Mouse (Mus musculus) adrenal gland, adult 8-10 months (tissue): ENCODE data around the gene Tmem217. TPM values are rescaled to one million over a fixed set of nuclear protein-coding genes. Genes with fewer than 3 reads are reported as not detected.
A peak's percentile ranks its signal among the peaks of the same experiment; 100 is the strongest.
"Not testable (repeated sequence)": the region's sequence is repeated elsewhere in the genome, so short reads cannot be mapped to it uniquely, and the experiment has no call there.

Source experiments
- DNase-seq: peaks from one replicate; pipeline ENCODE4 v3.0.0; 2022
- total RNA-seq, 4 experiments: library from RNA; stranded (reverse); gene quantifications; 2 replicates each; pipeline ENCODE4 v1.2.4; 2022

Gene Tmem217
- total RNA-seq, 4 experiments from 2014 or later = 0.26 TPM; not detected in 3

DNA sequence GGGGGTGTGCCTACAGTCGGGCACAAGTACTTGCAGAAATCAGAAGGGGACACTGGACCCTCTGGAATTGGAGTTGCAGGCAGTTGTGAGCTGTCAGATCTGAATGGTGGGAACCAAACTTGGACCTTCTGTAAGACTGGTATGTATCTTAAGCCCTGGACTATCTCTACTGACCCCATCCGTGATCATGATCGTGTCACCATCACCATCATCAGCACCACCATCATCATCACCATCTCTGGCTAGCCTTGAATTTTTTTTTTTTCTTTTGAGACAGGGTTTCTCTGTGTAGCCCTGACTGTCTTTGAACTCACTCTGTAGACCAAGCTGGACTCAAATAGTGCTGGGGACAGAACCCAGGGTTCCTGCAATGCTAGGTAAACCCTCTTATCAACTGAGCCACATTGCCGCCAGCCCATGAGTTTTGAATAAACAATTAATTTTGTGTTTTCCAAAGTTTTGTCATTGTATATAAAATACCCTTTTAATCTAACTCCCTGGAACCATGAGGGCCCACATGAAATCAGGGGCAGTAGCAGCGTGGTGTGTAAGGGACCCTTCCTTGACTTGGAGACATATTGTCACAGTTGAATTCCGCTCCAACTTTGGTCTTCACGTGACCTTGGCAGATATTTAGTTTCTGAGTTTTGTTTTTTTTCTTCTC, 50.0 kb downstream of the Tmem217 start:
- no peak for DNase-seq

GRCm38 (mm10) chr17:29500802-29501469, 51.2 kb downstream of the Tmem217 start:
- DNase-seq = no peak

GRCm38 (mm10) chr17:29500243-29500740, 51.9 kb downstream of the Tmem217 start:
- DNase-seq = no peak

DNA sequence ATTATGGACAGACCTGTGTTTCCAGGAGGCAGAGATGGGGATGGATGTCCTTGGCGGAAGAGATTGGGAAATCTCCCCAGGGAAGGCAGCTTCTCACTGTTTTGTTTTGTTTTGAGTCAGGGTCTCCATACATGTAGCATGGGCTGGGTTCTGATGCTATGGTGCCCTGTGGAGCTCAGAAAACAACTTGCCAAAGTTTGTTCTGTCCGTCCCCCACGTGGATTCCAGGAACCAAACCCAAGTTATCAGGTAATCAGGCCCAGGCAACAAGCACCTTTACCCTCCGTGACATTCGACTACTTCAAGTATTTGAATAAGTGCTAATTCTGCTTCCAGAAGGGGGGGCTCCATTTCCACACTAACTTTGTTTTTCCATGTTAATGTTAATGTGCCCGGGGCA, 52.7 kb downstream of the Tmem217 start:
- DNase-seq = no peak

DNA sequence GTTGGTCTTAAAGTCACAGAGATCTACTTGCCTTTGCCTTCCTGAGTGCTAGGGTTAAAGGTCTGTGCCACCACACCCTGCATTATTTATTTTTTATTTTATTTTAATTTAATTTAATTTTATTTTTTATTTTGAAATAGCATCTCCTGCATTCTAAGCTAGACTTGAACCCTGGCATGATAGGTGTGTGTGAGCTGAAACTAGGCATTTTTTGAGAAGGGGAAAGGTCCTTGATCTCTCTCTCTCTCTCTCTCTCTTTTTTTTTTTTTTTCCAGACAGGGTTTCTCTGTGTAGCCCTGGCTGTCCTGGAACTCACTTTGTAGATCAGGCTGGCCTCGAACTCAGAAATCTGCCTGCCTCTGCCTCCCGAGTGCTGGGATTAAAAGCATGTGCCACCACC, 53.2 kb downstream of the Tmem217 start:
- DNase-seq = not testable (repeated sequence)

- no peak for DNase-seq
These were observed 54.2 kb downstream of the Tmem217 start for GRCm38 (mm10) chr17:29498028-29498427.

DNA sequence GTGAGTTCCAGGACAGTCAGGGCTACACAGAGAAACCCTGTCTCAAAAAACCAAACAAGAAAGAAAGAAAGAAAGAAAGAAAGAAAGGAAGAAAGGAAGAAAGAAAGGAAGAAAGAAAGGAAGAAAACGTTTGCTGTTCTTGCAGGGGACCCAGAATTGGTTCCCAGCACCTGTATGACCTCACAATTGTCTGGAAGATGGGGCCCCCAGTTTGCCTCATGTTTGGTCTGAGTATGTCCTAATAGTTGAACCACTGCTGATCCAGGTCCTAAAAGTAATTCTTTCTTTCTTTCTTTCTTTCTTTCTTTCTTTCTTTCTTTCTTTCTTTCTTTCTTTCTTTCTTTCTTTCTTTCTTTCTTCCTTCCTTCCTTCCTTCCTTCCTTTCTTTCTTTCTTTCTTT, 54.7 kb downstream of the Tmem217 start:
- DNase-seq = not testable (repeated sequence)

GRCm38 (mm10) chr17:29497071-29497354, 55.2 kb downstream of the Tmem217 start:
- DNase-seq = no peak

DNA sequence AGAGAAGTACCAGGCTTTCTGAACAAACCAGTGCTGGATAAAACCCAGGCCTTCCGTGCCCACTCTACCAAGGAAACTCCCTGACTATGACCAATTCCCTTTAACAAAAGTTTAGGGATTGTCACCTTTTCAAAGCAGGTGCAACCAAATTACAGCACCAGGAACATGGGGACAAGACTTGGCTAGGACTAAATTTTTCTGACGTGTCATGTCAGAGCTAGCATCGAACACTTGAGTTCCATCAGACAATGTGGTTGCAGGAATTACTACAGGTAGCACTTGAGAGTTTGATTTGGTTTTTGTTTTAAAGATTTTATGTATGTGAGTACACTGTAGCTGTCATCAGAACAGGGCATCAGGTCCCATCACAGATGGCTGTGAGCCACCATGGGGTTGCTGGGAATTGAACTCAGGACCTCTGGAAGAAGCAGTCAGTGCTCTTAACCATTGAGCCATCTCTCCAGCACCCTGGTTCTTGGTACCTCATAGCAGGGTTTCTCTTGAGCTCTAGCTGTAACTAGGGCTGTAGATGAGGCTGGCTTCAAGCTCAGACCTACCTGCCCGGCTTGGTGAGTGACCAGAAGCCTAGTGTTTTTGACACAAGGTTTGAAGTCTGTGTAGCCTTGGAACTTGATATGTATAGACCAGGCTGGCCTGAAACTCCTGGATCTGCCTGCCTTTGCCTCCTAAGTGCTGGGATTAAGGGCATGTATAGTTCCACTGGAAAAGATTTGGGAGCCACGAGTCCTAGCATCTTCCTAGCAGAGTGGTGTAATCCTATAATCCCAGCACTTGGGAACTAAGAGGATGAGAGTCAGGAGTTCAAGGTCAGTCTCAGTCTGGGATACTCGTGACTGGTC, 55.7 kb downstream of the Tmem217 start:
- DNase-seq = no peak

DNA sequence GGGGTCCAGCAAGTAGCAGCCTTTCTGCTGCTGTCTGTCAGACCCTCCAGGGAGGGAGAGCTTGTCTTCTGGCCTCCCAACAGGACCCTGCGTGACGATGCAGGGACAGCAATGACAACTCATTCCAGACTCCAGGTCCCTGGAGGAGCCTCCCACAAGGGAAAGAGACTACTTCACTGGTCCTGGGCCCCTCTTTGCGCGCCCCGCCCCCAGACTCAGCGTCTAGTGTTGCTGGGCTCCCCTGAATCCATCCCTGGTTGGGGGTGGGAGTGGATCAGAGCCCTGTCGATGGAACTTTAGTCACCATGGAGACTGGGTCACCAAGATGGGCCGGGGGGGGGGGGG, 57.5 kb downstream of the Tmem217 start:
- DNase-seq = no peak

- DNase-seq = no peak
These were observed 58.0 kb downstream of the Tmem217 start for GRCm38 (mm10) chr17:29494062-29494731.

DNA sequence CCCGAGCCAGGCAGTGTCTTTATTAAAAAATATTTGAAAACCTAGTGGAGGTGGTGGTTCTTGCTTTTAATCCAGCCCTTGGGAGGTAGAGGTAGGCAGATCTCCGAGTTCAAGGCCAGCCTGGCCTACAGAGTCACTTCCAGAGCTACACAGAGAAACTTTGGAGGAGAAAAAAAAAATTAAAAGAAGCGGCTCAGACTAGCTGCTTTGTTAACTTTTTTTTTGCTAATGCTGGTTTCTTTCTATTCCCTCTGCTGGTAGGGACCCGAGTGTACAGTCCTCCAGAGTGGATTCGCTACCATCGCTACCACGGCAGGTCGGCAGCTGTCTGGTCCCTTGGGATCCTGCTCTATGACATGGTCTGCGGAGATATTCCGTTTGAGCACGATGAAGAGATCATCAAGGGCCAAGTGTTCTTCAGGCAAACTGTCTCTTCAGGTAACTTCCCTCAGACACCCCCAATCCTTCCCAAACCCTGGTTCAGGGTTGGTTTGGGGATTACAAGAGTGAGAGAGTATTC, 58.7 kb downstream of the Tmem217 start:
- no peak for DNase-seq

DNA sequence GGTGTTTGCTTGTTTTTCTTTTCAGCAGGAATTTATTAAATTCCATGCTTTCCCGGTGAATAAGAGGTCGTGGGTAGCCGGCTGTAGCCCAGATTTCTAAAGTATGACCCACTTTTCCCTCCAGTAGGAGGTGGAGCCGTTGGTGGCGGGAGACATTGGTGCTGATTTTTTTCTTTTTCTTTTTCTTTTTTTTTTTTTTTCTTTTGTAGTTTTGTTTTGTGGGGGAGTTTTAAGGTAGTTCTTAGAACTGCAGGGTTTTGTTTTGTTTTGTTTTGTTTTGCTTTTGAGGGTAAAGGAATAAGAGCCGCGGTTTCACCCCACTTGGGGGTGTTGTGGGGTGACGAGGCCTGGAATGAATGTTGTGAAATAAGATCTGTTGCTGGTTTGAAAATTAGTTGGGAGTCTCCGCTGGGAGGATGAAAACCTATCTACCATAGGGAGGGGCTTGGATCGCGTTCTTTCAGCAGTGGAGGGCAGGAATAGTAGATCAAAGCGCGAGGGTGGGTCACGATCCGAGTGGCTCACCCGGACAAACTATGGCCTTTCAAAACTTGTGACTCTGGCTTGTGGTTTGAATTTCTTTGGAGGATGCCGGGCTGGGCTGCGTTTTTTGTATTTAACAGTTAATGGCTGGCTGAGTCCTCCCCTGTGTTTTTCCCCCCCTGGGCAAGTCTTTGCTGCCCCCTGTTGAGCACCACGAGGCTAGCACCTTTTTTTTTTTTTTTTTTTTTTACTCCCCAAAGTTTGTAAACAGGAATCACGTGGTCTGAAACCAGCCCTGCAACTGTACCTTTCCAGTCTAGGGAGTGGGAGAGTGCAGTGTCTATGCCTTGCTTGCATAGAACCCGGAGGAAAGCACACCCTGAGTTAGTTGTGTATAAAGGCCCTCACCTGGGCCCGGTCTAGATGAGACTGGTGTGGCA, 59.7 kb downstream of the Tmem217 start:
- peak; percentile 58 for DNase-seq

DNA sequence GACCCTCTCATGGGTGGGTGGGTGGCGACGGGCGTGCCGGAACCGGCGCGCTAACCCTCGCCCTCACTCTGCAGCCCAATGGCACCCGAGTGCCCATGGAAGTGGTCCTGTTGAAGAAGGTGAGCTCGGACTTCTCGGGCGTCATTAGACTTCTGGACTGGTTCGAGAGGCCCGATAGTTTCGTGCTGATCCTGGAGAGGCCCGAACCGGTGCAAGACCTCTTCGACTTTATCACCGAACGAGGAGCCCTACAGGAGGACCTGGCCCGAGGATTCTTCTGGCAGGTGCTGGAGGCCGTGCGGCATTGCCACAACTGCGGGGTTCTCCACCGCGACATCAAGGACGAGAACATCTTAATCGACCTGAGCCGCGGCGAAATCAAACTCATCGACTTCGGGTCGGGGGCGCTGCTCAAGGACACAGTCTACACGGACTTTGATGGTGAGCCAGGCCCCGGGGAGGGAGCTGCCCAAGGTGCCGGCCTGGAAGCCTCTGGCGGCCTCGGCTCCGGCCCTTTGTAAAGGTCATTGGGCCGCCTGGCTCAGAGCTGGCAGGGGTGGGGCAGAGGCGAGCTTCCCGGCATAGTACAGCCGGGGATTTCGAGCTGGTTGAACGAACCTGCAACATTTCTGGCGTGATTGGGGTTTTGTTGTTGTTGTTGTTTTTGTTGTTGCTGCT, 60.5 kb downstream of the Tmem217 start:
- peak; percentile 74 for DNase-seq

- DNase-seq = peak; percentile 71
These were observed 61.2 kb downstream of the Tmem217 start, which contains the start of gene Pim1 for GRCm38 (mm10) chr17:29490713-29491581. Gene Pim1, plus strand, starts transcription at chr17:29490753.

GRCm38 (mm10) chr17:29489971-29490712, 62.0 kb downstream of the Tmem217 start:
- peak; percentile 97 for DNase-seq

GRCm38 (mm10) chr17:29488978-29489970, 62.9 kb downstream of the Tmem217 start:
- DNase-seq = peak; percentile 46
